Mouse (Mus musculus): ENCODE measurements around the gene Hscb. TPM values are rescaled to one million over a fixed set of nuclear protein-coding genes. Genes with fewer than 3 reads are reported as not detected.

The Hscb gene
- polyA plus RNA-seq, 1 experiment from 2014 or later: 16.9 TPM

DNA sequence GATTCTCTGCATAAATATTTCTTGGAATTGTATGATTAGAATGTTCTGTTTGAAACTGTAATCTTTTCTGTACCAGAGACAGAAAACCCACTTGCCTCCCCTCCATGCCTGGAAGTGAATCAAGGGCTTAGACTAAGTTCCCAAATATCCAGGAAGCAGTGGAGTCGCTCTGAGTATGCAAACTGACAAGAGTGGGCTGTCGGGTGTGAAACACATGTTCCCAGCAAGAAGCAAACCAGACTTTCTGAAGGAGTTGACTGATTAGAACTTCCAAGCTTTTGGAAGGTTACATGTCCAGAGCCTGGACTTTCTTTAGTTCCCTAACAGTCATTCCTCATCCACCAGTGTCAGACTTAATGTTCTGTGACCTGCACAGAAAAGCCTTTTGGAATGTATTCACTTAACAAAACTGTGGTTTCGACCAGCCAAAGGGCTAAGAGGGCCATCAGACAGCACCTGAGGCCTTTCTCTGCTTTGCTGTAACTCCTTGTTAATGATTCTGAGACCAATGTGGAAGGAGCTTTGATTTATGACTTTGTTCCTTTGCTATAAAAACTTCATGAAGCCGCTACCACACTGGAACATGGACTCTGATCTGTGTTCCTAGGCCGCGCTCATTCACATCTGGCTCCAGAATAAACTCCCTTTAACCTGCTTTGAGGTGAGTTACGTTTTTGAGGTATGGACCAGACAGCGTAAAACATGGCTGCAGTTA lies 12.6 kb downstream of the Hscb start:
- 94% methylated on average over 8 of the region's 8 CpGs for WGBS
- H3K36me3 ChIP-seq (ENCODE audit: poor library complexity, severe bottlenecking): no peaks in the 10 kb centered on the region

DNA sequence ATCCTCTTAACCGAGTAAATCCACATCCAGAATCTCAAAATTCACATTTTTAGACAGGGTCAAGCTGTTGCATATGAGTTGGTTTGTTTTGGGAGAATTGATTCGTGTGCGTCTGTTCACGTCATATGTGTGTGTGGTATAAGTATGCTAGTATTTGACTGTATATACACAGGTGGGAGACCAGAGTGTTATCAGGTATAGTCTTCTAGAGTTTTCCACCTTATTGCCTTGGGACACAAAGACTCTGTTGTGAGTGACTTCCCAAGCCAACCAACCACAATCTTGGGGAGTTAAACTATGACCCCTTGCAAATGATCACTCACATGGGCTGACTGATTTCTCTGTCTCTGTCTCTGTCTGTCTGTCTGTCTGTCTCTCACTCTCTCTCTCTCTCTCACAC lies 15.2 kb downstream of the Hscb start:
- ATAC-seq: no peak
- Histone ChIP-seq H3K4me3 (no peak overlapping the region), H3K27me3 (no peaks in the 10 kb centered on the region), H3K27ac (no peak overlapping the region), H3K9me3 (replicated peaks) (no peaks in the 10 kb centered on the region), H3K4me2 (no peak overlapping the region), H3K4me1 (no peaks in the 10 kb centered on the region), H3K9ac (no peak overlapping the region), H3K36me3 (ENCODE audit: poor library complexity, severe bottlenecking) (no peaks in the 10 kb centered on the region)
- 93% methylated on average over 4 of the region's 4 CpGs for WGBS

More for the DNA sequence above, 12.6 kb downstream of the Hscb start:
- H3K4me2 ChIP-seq: no peak overlapping the region
- no peak overlapping the region for H3K9ac ChIP-seq
- ATAC-seq: no peak
- H3K27me3 ChIP-seq: no peaks in the 10 kb centered on the region
- H3K9me3 ChIP-seq (replicated peaks): no peaks in the 10 kb centered on the region
- H3K4me3 ChIP-seq: no peak overlapping the region
- H3K27ac ChIP-seq: no peak overlapping the region
- no peaks in the 10 kb centered on the region for H3K4me1 ChIP-seq

- Histone ChIP-seq H3K36me3 (ENCODE audit: poor library complexity, severe bottlenecking) (peaks cover 26% of the 10 kb centered on the region), H3K4me1 (peaks cover 43% of the 10 kb centered on the region), H3K4me2 (peak within 1 kb of the TSS; percentile 99), H3K27ac (peak within 1 kb of the TSS; percentile 91), H3K9me3 (replicated peaks) (no peaks in the 10 kb centered on the region), H3K27me3 (no peaks in the 10 kb centered on the region), H3K9ac (peak within 1 kb of the TSS; percentile 98), H3K4me3 (peak within 1 kb of the TSS; percentile 94)
- peak; percentile 96 for ATAC-seq
- under 1% methylated on average over 65 of the region's 80 CpGs for WGBS
These were observed 29.8 kb downstream of the Hscb start, which contains the start of gene Ulk1 for GRCm38 (mm10) chr5:110809667-110810325. Gene Ulk1, minus strand, starts transcription at chr5:110810097.

DNA sequence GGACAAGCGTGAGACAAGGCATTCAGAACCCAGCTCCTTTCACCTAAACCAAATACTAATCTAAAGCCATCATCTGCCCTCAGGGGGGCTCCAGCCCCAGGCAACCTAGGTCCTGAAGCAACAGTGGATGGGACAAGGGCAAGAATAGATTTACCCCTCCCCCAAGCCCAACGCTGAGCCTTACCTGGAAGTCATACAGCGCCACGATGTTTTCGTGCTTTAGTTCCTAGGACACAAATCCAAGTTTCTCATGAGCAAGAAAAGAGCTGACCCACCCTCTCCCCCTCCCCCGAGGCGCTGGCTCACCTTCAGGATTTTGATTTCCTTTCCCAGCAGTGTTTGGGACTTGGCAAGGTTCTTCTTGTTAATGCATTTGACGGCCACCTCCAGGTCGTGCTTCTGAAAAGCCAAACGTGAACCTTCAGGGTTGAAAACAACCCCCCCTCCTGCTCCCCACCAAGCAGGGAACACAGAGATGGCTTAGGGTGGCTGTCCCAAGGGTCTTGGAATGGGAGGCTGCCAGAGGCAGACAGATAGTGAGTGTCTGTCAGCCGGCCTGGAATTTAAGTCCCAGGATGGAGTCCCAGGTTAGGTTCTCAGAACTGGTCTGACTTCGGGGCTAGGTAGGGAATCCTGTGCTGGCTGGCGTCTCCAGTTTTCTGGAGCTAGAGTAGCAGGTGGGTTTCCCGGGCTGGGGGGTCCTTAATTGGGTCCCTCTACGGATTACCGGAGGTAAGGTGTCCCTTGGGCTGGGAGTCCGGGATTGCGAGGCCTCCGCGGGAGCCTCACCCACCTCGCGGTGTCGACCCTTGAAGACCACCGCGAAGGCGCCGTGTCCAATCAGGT lies 30.5 kb downstream of the Hscb start:
- 1% methylated on average over 27 of the region's 27 CpGs for WGBS
- ATAC-seq: no peak
- peaks cover 47% of the 10 kb centered on the region for H3K4me1 ChIP-seq

DNA sequence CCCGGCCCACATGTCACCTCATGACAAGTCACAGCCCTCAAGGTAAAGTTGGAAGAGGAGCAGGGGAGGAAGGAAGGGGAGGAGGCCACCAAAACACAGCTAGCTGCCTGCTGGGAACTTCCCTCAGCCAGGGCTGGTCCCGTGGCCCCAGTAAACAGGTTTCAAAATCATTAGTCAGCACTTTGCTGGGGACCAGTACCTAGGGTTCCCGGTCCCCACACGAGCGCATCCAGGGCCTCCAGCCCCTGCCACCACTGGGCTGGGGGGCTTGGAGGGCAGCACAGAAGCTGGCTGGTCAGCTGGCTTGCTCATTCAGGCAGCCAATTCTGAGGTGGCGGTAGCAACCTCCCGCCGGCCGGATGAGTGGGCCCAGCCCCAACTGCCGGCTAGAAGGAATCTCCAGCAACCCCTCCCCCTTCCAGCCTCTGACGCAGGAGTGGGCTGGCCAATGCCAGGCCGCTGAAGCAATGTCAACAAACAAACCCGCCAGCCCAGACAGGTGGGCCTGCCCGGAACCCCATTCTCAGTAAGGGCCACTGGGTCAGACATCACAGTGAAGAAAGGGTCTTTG lies 31.4 kb downstream of the Hscb start:
- Histone ChIP-seq H3K4me1 (peaks cover 47% of the 10 kb centered on the region), H3K9me3 (replicated peaks) (no peaks in the 10 kb centered on the region), H3K9ac (peak overlapping the region; percentile 98), H3K27me3 (no peaks in the 10 kb centered on the region), H3K4me3 (peak overlapping the region; percentile 94), H3K4me2 (peak overlapping the region; percentile 99), H3K36me3 (ENCODE audit: poor library complexity, severe bottlenecking) (peaks cover 39% of the 10 kb centered on the region), H3K27ac (peak overlapping the region; percentile 35; the same call in 1 of the 2 replicates)
- 4% methylated on average over 14 of the region's 14 CpGs for WGBS
- ATAC-seq: peak; percentile 29; the same call in 1 of the 2 replicates

More for the DNA sequence above, 30.5 kb downstream of the Hscb start:
- Histone ChIP-seq H3K9me3 (replicated peaks) (no peaks in the 10 kb centered on the region), H3K4me3 (peak overlapping the region; percentile 94), H3K27me3 (no peaks in the 10 kb centered on the region), H3K27ac (peak overlapping the region; percentile 91), H3K9ac (peak overlapping the region; percentile 98), H3K36me3 (ENCODE audit: poor library complexity, severe bottlenecking) (peaks cover 33% of the 10 kb centered on the region), H3K4me2 (peak overlapping the region; percentile 99)

- peak overlapping the region; percentile 98 for H3K9ac ChIP-seq
- peaks cover 47% of the 10 kb centered on the region for H3K4me1 ChIP-seq
- peak overlapping the region; percentile 99 for H3K4me2 ChIP-seq
- H3K27me3 ChIP-seq: no peaks in the 10 kb centered on the region
- no peak for ATAC-seq
- WGBS: 84% methylated on average over 4 of the region's 4 CpGs
- H3K4me3 ChIP-seq: peak overlapping the region; percentile 94
- no peaks in the 10 kb centered on the region for H3K9me3 ChIP-seq (replicated peaks)
- no peak overlapping the region for H3K27ac ChIP-seq
- peaks cover 46% of the 10 kb centered on the region for H3K36me3 ChIP-seq (ENCODE audit: poor library complexity, severe bottlenecking)
These were observed 32.1 kb downstream of the Hscb start for GRCm38 (mm10) chr5:110807453-110807852.

DNA sequence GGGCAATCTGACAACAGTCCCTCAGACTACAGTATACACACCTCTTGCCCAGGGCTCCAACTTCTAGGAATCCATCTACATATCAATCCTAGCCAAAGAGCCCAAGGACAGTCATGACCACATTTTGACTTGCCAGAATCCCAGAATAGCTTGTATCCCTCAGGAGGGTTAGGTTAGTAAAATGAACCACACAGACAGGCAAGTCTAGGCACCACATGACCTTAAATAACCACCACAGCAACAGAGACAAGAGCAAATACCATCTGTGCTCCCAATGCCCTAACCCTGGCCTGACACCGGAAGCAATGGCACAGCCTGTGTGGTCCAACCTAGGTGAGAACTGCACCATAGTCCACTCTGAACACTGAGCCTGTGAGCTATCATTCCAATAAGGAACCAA lies 32.9 kb downstream of the Hscb start:
- no peaks in the 10 kb centered on the region for H3K9me3 ChIP-seq (replicated peaks)
- no peak for ATAC-seq
- no peak overlapping the region for H3K27ac ChIP-seq
- peak overlapping the region; percentile 94; the same call in 1 of the 2 replicates for H3K4me3 ChIP-seq
- peak overlapping the region; percentile 99; the same call in 1 of the 2 replicates for H3K4me2 ChIP-seq
- H3K4me1 ChIP-seq: peaks cover 47% of the 10 kb centered on the region
- no peaks in the 10 kb centered on the region for H3K27me3 ChIP-seq
- H3K36me3 ChIP-seq (ENCODE audit: poor library complexity, severe bottlenecking): peaks cover 53% of the 10 kb centered on the region
- H3K9ac ChIP-seq: 0 out of 2 replicates have a peak overlapping the region, but pooled peaks have one; percentile 16
- 91% methylated on average over 1 of the region's 1 CpGs for WGBS

DNA sequence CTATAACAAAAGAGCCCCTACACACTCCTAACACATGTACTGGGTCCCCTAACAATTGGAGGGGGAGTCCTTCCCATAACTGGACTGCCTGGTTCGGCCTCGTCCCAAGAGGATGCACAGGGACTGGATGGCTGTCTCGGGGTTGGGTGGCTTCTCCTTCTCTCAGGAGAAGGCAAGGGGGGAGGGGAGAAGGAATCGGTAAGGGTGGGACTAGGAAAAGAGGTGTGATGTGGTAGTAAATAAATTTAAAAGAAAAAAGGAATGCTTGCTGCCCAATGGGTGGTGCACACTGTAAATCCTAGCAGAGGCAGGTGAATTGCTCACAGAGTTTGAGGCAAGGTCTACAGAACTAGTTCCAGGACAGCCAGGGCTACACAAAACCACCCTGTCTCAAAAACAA lies 33.4 kb downstream of the Hscb start:
- 91% methylated on average over 4 of the region's 4 CpGs for WGBS
- ATAC-seq: no peak

GRCm38 (mm10) chr5:110804012-110804743 lies 35.4 kb downstream of the Hscb start:
- no peaks in the 10 kb centered on the region for H3K9me3 ChIP-seq (replicated peaks)
- no peak for ATAC-seq
- peaks cover 78% of the 10 kb centered on the region for H3K36me3 ChIP-seq (ENCODE audit: poor library complexity, severe bottlenecking)
- H3K4me3 ChIP-seq: no peak overlapping the region
- no peak overlapping the region for H3K4me2 ChIP-seq
- no peak overlapping the region for H3K9ac ChIP-seq
- no peak overlapping the region for H3K27ac ChIP-seq
- 93% methylated on average over 7 of the region's 7 CpGs for WGBS
- H3K27me3 ChIP-seq: no peaks in the 10 kb centered on the region
- peaks cover 47% of the 10 kb centered on the region for H3K4me1 ChIP-seq

More for the DNA sequence above, 33.4 kb downstream of the Hscb start:
- H3K4me1 ChIP-seq: peaks cover 47% of the 10 kb centered on the region
- H3K9ac ChIP-seq: 0 out of 2 replicates have a peak overlapping the region, but pooled peaks have one; percentile 16
- H3K27me3 ChIP-seq: no peaks in the 10 kb centered on the region
- H3K4me2 ChIP-seq: no peak overlapping the region
- H3K9me3 ChIP-seq (replicated peaks): no peaks in the 10 kb centered on the region
- no peak overlapping the region for H3K4me3 ChIP-seq
- H3K36me3 ChIP-seq (ENCODE audit: poor library complexity, severe bottlenecking): peaks cover 58% of the 10 kb centered on the region
- no peak overlapping the region for H3K27ac ChIP-seq

- no peak overlapping the region for H3K27ac ChIP-seq
- no peaks in the 10 kb centered on the region for H3K27me3 ChIP-seq
- ATAC-seq: no peak
- H3K4me2 ChIP-seq: no peak overlapping the region
- no peaks in the 10 kb centered on the region for H3K9me3 ChIP-seq (replicated peaks)
- H3K4me1 ChIP-seq: peaks cover 33% of the 10 kb centered on the region
- H3K36me3 ChIP-seq (ENCODE audit: poor library complexity, severe bottlenecking): peaks cover 92% of the 10 kb centered on the region
- H3K4me3 ChIP-seq: no peak overlapping the region
- H3K9ac ChIP-seq: no peak overlapping the region
These were observed 36.8 kb downstream of the Hscb start for GRCm38 (mm10) chr5:110802809-110803208.

GRCm38 (mm10) chr5:110802186-110802585 lies 37.4 kb downstream of the Hscb start:
- Histone ChIP-seq H3K36me3 (ENCODE audit: poor library complexity, severe bottlenecking) (peaks cover 94% of the 10 kb centered on the region), H3K4me1 (peaks cover 27% of the 10 kb centered on the region), H3K27me3 (no peaks in the 10 kb centered on the region), H3K27ac (no peak overlapping the region), H3K4me3 (no peak overlapping the region), H3K4me2 (no peak overlapping the region), H3K9me3 (replicated peaks) (no peaks in the 10 kb centered on the region), H3K9ac (no peak overlapping the region)
- ATAC-seq: no peak
- WGBS: 86% methylated on average over 4 of the region's 4 CpGs

All from forebrain, embryonic 13.5 days (tissue).